Mouse (Mus musculus) testis, adult 2 months (tissue): ENCODE results near the gene Nexn.

Experiments
- CTCF ChIP-seq: fragments of 200-500 bp; IDR thresholded peaks from 2 replicates; pipeline ENCODE4 v1.5.1; 2012; ENCODE audit warnings: low read depth, mild to moderate bottlenecking, inconsistent platforms, low read length, moderate library complexity; ENCODE audit not compliant: control insufficient read depth, insufficient read depth, insufficient replicate concordance
- POLR2A ChIP-seq: fragments of 200-500 bp; IDR thresholded peaks from 2 replicates; pipeline ENCODE4 v1.6.1; 2012; ENCODE audit warnings: low read depth, mild to moderate bottlenecking, inconsistent platforms, low read length, moderate library complexity; ENCODE audit not compliant: control insufficient read depth

- TF ChIP-seq CTCF, result no peak
- TF ChIP-seq POLR2A, result no peak
Observed at GRCm38 (mm10) chr3:152213416-152213815, 52.7 kb downstream of the Nexn start.
